Mouse (Mus musculus) G1E (cell line): ENCODE data around the gene Mbnl1. TPM values are rescaled to one million over a fixed set of nuclear protein-coding genes. Genes with fewer than 3 reads are reported as not detected.
A peak's percentile ranks its signal among the peaks of the same experiment; 100 is the strongest.

ENCODE experiments used
- ATAC-seq: 2 replicates; pipeline ENCODE4 v1.8.0; 2016; ENCODE audit warnings: mild to moderate bottlenecking; ENCODE audit not compliant: insufficient number of reproducible peaks, poor library complexity, low FRiP score, severe bottlenecking; ENCODE audit errors: extremely low read depth
- DNase-seq: peaks from one replicate; pipeline ENCODE4 v3.0.0; 2012; ENCODE audit warnings: low spot score
- H3K27me3 ChIP-seq: 2 replicates; pipeline ENCODE4 v1.6.1; 2012; ENCODE audit warnings: mild to moderate bottlenecking, low read length, inconsistent platforms; ENCODE audit not compliant: insufficient read depth
- H3K36me3 ChIP-seq: replicated peaks from 2 replicates; pipeline ENCODE3; 2012; ENCODE audit warnings: mild to moderate bottlenecking, inconsistent platforms
- H3K4me1 ChIP-seq: 2 replicates; pipeline ENCODE4 v1.6.1; 2012; ENCODE audit warnings: low read depth, low read length, inconsistent platforms, mixed read lengths; ENCODE audit not compliant: insufficient read depth
- H3K4me3 ChIP-seq: 2 replicates; pipeline ENCODE4 v1.5.1; 2012; ENCODE audit warnings: low read depth, mild to moderate bottlenecking, inconsistent platforms, low read length, moderate library complexity, mixed read lengths
- H3K9me3 ChIP-seq: replicated peaks from 2 replicates; pipeline ENCODE4 v1.6.1; 2012; ENCODE audit warnings: inconsistent platforms
- CTCF ChIP-seq: IDR thresholded peaks from 2 replicates; pipeline ENCODE4 v1.5.1; 2012; ENCODE audit warnings: low read depth, low read length, inconsistent platforms, mixed read lengths
- GATA1 ChIP-seq: IDR thresholded peaks from 2 replicates; pipeline ENCODE4 v1.6.1; 2012; ENCODE audit warnings: borderline replicate concordance, low read length, inconsistent platforms, mixed read lengths
- GATA2 ChIP-seq: IDR thresholded peaks from 2 replicates; pipeline ENCODE4 v1.6.1; 2012; ENCODE audit warnings: low read depth, low read length, inconsistent platforms, borderline replicate concordance
- POLR2AphosphoS5 ChIP-seq: IDR thresholded peaks from 2 replicates; pipeline ENCODE4 v1.6.1; 2012; ENCODE audit warnings: low read depth, low read length, inconsistent platforms; ENCODE audit not compliant: insufficient replicate concordance
- TAL1 ChIP-seq: conservative IDR thresholded peaks from 2 replicates; pipeline ENCODE4 v1.6.1; 2012; ENCODE audit warnings: low read depth, low read length, inconsistent platforms, mixed read lengths
- polyA plus RNA-seq: library from polyadenylated mRNA; stranded (reverse); fragments of >175 nt; gene quantifications from 2 replicates; pipeline ENCODE4 v1.2.3, GENCODE M21; 2012
- total RNA-seq, 2 experiments: library from RNA; stranded (forward) in 1 of 2; stranded (reverse) in 1 of 2; fragments of 200-1000 nt in 1 of 2; fragments of >200 nt in 1 of 2; fragmentation: Nextera tagmentation in 1 of 2; gene quantifications; 2 replicates each; pipeline ENCODE4 v1.2.3; 2014 to 2017

Mbnl1 gene
- total and polyA plus RNA-seq, 3 experiments: 131 to 879 (median 680) TPM

DNA sequence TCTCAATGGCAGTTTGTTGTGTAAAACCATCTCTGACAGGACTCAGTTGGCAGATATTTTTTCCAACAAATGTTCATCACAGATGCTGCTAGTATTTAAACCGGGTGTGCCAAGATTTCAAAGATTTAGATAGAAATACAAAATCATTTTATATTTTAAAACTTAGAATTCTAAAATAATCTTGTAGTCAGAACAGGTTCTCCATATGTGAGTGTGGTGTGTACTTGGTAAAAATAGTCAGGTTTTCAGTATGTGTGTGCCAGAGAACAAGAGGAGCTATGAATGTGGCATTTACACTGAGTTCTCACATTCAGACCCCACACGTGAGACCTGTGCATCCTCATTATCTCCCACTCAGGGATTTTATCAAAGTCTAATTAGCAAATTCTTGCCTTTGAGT, 147.6 kb downstream of the Mbnl1 start:
- Histone ChIP-seq H3K9me3 (no peaks in the 10 kb centered on the region), H3K4me3 (no peak overlapping the region), H3K36me3 (peaks cover 75% of the 10 kb centered on the region), H3K4me1 (peaks cover 20% of the 10 kb centered on the region), H3K27me3 (no peaks in the 10 kb centered on the region)
- DNase-seq (no peak), ATAC-seq (no peak)
- TF ChIP-seq GATA2: no peak
- no peak for TF ChIP-seq POLR2AphosphoS5
- no peak for TF ChIP-seq TAL1
- no peak for TF ChIP-seq GATA1
- TF ChIP-seq CTCF: no peak

DNA sequence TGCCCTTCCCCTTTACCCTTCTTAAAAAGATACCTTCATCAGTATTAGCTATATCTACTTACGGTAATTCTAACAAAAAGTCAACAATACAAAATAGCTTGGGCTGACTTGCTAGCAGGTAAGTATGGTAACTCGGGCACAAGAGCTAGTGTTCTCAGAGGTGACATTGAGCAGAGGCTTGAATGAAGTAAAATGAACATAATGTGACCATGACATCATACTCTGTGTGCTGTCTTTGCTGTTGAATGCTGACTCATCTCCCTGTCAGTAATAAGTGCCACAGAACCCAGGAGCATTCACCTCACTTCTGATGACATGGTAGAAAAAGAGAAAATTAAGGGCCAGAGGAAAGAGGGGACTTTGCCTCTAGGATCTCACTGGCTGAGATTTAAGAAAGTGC, 158.6 kb downstream of the Mbnl1 start:
- H3K4me3 ChIP-seq: no peak overlapping the region
- peaks cover 47% of the 10 kb centered on the region for H3K36me3 ChIP-seq
- H3K4me1 ChIP-seq: peaks cover 6% of the 10 kb centered on the region
- no peaks in the 10 kb centered on the region for H3K27me3 ChIP-seq
- peak; percentile 28; the same call in 1 of the 2 replicates for ATAC-seq
- DNase-seq: no peak
- TF ChIP-seq GATA2 (no peak), GATA1 (no peak), POLR2AphosphoS5 (no peak), TAL1 (no peak), CTCF (no peak)
- H3K9me3 ChIP-seq: no peaks in the 10 kb centered on the region

DNA sequence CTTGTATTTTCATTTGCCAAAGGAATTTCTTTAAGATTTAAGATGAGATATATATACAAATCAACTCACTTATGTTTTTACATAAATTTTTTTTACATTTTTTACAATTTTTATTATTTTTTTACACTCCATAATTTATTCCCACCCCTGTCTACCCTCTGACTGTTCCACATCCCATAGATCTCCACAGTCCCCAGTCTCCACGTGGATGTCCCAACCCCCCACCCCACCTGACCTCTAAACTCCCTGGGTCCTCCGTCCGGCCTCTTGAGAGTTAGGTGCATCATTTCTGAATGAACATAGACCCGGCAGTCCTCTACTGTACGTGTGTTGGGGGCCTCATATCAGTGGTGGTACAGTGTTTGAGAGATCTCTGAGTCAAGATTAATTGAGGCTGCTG, 159.1 kb downstream of the Mbnl1 start:
- H3K27me3 ChIP-seq: no peaks in the 10 kb centered on the region
- peaks cover 6% of the 10 kb centered on the region for H3K4me1 ChIP-seq
- H3K4me3 ChIP-seq: no peak overlapping the region
- no peaks in the 10 kb centered on the region for H3K9me3 ChIP-seq
- no peak for DNase-seq
- ATAC-seq: no peak
- TF ChIP-seq GATA2 (no peak), POLR2AphosphoS5 (no peak), TAL1 (no peak), GATA1 (no peak), CTCF (no peak)
- peaks cover 41% of the 10 kb centered on the region for H3K36me3 ChIP-seq

DNA sequence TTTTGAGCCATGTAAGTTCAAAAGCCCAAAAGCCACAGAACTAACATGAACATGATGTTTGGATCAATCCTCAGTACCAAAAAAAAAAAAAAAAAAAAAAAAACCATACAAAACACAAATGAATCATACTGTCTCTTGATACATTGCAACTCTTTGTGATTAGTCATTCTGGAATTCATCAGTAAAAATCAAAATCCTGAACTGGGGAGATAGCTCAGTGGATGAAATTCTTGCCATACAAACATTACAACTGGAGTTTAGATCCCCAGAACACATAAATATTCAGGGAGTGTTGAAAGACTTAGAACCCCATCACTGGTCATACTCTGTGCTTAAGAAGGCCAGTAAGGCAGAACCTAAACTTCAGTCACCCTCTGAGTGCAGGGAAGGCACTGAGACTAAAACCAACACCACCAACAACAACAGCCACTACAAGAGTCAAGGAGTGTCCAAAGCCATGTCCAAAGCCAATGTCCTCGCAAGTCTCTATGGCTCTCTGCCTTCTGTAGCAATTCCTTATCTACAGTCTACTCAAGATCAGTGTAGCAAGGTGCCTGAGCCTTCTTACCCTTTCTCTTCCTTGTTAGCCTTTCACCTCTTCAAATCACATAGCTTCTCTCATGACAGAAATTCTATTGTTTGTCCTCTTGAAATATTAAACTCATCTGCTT, 160.3 kb downstream of the Mbnl1 start:
- ATAC-seq (no peak), DNase-seq (no peak)
- Histone ChIP-seq H3K36me3 (peaks cover 33% of the 10 kb centered on the region), H3K4me1 (peaks cover 6% of the 10 kb centered on the region), H3K4me3 (no peak overlapping the region), H3K27me3 (no peaks in the 10 kb centered on the region), H3K9me3 (no peaks in the 10 kb centered on the region)
- TF ChIP-seq GATA1 (no peak), GATA2 (no peak), POLR2AphosphoS5 (no peak), TAL1 (no peak), CTCF (no peak)

DNA sequence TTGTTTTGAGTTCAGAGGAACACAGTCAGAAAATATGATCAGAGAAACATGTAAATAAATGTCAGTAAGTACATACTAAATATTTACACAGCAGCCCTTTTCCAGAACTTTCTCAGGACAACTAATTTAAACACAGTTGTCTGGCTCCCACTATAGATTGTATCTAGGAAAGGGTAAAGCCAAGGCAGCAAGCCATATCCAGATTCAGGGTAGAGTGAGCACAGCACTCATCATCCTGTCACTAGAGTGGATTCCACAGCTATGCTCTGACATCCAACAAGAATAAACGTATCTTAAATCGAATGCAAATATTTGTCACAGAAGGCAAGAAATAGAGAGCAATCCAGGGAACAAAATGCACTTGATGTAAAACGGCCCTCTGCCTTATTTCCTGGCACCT, 165.9 kb downstream of the Mbnl1 start:
- ATAC-seq: no peak
- Histone ChIP-seq H3K9me3 (no peaks in the 10 kb centered on the region), H3K27me3 (peaks cover 15% of the 10 kb centered on the region), H3K36me3 (no peaks in the 10 kb centered on the region), H3K4me3 (no peak overlapping the region), H3K4me1 (no peaks in the 10 kb centered on the region)
- TF ChIP-seq CTCF (no peak), GATA1 (no peak), GATA2 (no peak), POLR2AphosphoS5 (no peak), TAL1 (no peak)
- no peak for DNase-seq

DNA sequence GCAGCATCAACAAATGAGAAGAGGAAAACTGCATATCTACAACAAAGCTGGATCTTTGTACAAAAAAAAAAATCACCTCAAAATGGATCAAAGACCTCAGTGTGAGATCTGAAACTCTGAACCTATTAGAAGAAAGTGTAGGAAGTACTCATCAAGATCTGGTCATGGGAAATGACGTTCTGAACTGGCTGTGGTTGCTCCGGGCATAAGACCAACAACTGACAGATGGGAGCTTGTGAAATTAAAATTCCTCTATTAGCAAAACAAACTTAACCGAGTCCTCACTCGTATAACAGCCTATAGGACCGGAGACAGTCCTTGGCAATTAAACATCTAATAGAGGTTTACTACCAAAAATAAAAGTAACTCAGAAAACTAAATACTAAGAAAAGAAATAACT, 166.5 kb downstream of the Mbnl1 start:
- no peaks in the 10 kb centered on the region for H3K9me3 ChIP-seq
- no peak for DNase-seq
- no peak overlapping the region for H3K4me3 ChIP-seq
- H3K4me1 ChIP-seq: no peaks in the 10 kb centered on the region
- H3K27me3 ChIP-seq: peaks cover 15% of the 10 kb centered on the region
- no peak for TF ChIP-seq CTCF
- TF ChIP-seq POLR2AphosphoS5: no peak
- no peak for TF ChIP-seq TAL1
- TF ChIP-seq GATA1: no peak
- no peak for TF ChIP-seq GATA2
- no peaks in the 10 kb centered on the region for H3K36me3 ChIP-seq
- ATAC-seq: no peak

DNA sequence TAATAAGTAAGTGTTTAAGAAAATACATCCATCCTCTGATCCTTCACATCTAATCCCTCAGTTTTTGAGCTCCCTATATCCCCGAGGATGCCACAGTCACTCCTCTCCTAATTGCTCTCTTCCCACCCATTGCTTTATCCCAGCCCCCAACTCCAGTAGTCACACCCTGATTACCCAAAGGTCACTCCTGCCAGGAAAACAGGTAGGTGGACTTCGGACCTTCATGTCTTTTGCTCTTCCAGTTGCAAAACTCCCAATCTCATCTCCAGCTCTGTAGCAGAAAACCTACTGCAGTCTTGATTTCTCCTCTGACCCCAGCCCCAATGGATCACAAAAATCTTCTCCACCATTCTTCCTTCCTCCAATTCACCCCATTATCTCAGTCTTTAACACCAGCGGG, 169.6 kb downstream of the Mbnl1 start:
- DNase-seq (no peak), ATAC-seq (no peak)
- Histone ChIP-seq H3K9me3 (no peaks in the 10 kb centered on the region), H3K4me3 (no peak overlapping the region), H3K27me3 (peaks cover 17% of the 10 kb centered on the region), H3K4me1 (no peaks in the 10 kb centered on the region), H3K36me3 (no peaks in the 10 kb centered on the region)
- no peak for TF ChIP-seq POLR2AphosphoS5
- no peak for TF ChIP-seq TAL1
